Mouse (Mus musculus): ENCODE measurements around the gene Zfp687. TPM values are rescaled to one million over a fixed set of nuclear protein-coding genes. Genes with fewer than 3 reads are reported as not detected.
"Not testable (repeated sequence)": the region's sequence is repeated elsewhere in the genome, so short reads cannot be mapped to it uniquely, and the experiment has no call there.

Zfp687 gene
- polyA plus RNA-seq, 1 experiment, result 40.9 TPM

DNA sequence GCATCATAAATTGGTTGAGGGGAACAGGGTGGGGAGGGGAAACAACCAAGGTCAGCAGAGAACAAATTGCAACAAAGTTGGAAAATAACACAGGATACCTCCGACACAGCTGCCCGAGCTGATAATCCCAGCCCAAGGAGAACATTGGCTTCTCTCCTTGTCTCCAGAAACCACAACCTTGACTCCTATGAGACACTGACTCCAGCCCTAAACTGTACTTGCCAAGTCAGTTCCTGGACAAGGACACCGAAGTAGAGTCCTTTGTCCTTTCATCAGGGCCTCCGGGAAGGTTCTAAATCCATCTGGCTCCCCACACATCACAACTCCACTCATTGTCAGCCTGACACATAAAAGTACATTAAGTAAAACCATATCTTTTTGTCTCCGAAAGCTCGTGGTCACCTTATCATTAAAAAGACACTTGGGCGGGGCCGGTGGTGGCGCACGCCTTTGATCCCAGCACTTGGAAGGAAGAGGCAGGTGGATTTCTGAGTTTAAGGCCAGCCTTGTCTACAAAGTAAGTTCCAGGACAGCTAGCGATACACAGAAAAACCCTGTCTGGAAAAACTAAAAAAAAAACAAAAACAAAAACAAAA lies 31.3 kb upstream of the Zfp687 start:
- TF ChIP-seq POLR2A (IDR thresholded peaks at IDR 0.05; ENCODE audit: borderline replicate concordance, insufficient read depth, low read length), result no peak
- TF ChIP-seq CTCF (IDR thresholded peaks at IDR 0.05; ENCODE audit: borderline replicate concordance, insufficient read depth, low read depth, low read length), result no peak
- 84% methylated on average over 11 of the region's 11 CpGs for WGBS
- Histone ChIP-seq H3K4me3 (replicated peaks; ENCODE audit: insufficient read depth, low read depth, low read length) (no peak overlapping the region), H3K4me1 (ENCODE audit: control insufficient read depth, insufficient read depth, low read length) (no peaks in the 10 kb centered on the region), H3K27me3 (ENCODE audit: control insufficient read depth, insufficient read depth, low read length) (no peaks in the 10 kb centered on the region), H3K27ac (ENCODE audit: insufficient read depth, low read length) (no peak overlapping the region)
- DNase-seq, result no peak

DNA sequence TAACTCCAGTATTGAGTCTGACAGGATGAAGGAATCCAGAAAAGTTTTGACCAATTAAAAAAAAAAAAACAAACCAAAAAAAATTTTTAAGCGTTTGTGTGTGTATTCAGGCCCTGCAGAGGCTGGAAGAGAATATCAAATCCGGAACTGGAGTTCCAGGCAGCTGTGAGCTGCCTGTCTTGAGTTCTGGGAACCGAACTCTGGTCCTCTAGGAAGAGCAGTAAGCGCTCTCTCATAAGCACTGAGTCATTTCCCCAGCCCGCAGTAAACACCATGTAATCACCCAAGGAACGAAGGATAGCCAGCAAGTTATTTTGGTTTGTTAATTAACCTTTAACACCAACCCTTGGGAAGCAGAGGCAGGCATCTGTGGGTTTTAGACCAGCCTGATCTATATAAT lies 28.0 kb upstream of the Zfp687 start:
- no peak for DNase-seq
- H3K27me3 ChIP-seq (ENCODE audit: control insufficient read depth, insufficient read depth, low read length), result no peaks in the 10 kb centered on the region
- no peak overlapping the region for H3K27ac ChIP-seq (ENCODE audit: insufficient read depth, low read length)
- no peak overlapping the region for H3K4me3 ChIP-seq (replicated peaks; ENCODE audit: insufficient read depth, low read depth, low read length)
- no peak for TF ChIP-seq CTCF (IDR thresholded peaks at IDR 0.05; ENCODE audit: borderline replicate concordance, insufficient read depth, low read depth, low read length)
- no peak for TF ChIP-seq POLR2A (IDR thresholded peaks at IDR 0.05; ENCODE audit: borderline replicate concordance, insufficient read depth, low read length)
- WGBS, result 82% methylated on average over 6 of the region's 6 CpGs
- H3K4me1 ChIP-seq (ENCODE audit: control insufficient read depth, insufficient read depth, low read length), result no peaks in the 10 kb centered on the region; the same call in none of the 2 replicates

- 24% methylated on average over 7 of the region's 7 CpGs for WGBS
- Histone ChIP-seq H3K27ac (ENCODE audit: insufficient read depth, low read length) (peak overlapping the region; percentile 4; the same call in 1 of the 2 replicates), H3K4me3 (replicated peaks; ENCODE audit: insufficient read depth, low read depth, low read length) (peak overlapping the region; percentile 68), H3K27me3 (ENCODE audit: control insufficient read depth, insufficient read depth, low read length) (no peaks in the 10 kb centered on the region), H3K4me1 (ENCODE audit: control insufficient read depth, insufficient read depth, low read length) (no peaks in the 10 kb centered on the region; the same call in none of the 2 replicates)
- no peak for DNase-seq
- no peak for TF ChIP-seq POLR2A (IDR thresholded peaks at IDR 0.05; ENCODE audit: borderline replicate concordance, insufficient read depth, low read length)
- no peak for TF ChIP-seq CTCF (IDR thresholded peaks at IDR 0.05; ENCODE audit: borderline replicate concordance, insufficient read depth, low read depth, low read length)
These were observed 27.6 kb upstream of the Zfp687 start for GRCm38 (mm10) chr3:95042838-95043229.

DNA sequence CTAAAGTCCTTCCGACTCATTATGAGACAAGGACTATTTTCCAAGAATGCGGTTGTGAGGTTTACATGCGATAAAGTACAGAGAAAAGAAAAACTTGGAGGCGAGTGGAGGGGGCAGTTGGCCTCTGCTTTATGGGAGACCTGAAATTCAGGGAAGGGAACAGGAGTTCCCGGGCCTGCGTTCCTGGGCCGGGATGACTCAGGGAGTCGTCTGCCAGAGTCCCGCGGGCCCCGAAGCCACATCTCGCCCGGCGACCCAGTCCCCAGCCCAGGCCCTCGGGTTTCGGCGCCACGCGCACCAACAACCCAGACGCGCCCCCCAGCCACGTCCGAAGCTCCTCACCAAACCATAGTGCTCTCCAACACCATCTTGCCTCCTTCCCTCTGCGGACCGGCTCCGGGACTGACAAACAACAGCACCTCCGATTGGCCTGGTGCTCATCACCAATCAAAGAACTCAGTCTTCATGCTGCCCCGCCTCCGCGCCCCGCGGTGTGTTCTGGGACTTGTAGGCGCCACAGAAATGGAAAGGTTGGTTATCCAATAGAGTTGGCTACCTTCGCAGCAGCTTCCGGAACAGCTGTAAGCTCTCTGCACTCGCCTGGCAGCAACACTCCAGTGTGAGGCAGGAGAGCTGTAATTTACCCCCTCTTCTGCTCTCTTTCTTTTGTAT lies 27.1 kb upstream of the Zfp687 start, which contains the start of gene Psmd4:
TSS of gene Psmd4 (minus strand) at position 449 of the 672 bp plus-strand sequence.
- TF ChIP-seq POLR2A (IDR thresholded peaks at IDR 0.05; ENCODE audit: borderline replicate concordance, insufficient read depth, low read length) (peak; percentile 98), CTCF (IDR thresholded peaks at IDR 0.05; ENCODE audit: borderline replicate concordance, insufficient read depth, low read depth, low read length) (no peak)
- Histone ChIP-seq H3K4me1 (ENCODE audit: control insufficient read depth, insufficient read depth, low read length) (no peaks in the 10 kb centered on the region; the same call in none of the 2 replicates), H3K27ac (ENCODE audit: insufficient read depth, low read length) (peak within 1 kb of the TSS; percentile 35), H3K27me3 (ENCODE audit: control insufficient read depth, insufficient read depth, low read length) (no peaks in the 10 kb centered on the region), H3K4me3 (replicated peaks; ENCODE audit: insufficient read depth, low read depth, low read length) (peak within 1 kb of the TSS; percentile 68)
- DNase-seq, result peak; percentile 97
- WGBS, result under 1% methylated on average over 36 of the region's 36 CpGs

DNA sequence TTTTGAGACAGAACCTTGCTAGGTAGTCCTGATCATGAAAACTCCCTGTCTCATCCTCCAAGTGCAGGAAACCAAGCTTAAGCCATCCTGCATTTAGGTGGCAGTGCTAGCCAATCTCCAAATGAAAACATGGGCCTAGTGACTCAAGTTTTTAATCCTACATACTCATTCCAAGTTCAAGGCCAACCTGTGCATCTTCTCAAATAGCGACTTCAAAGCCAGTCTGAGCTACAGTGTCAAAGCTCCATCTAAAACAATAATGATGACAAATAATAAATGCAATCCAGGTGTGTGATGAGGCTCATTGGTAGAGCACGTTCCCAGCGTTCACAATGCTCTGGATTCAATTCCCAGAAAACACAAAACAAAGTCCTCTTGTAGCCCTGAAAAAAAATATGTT lies 26.4 kb upstream of the Zfp687 start:
- no peak for DNase-seq
- TF ChIP-seq CTCF (IDR thresholded peaks at IDR 0.05; ENCODE audit: borderline replicate concordance, insufficient read depth, low read depth, low read length) (no peak), POLR2A (IDR thresholded peaks at IDR 0.05; ENCODE audit: borderline replicate concordance, insufficient read depth, low read length) (no peak)
- Histone ChIP-seq H3K4me1 (ENCODE audit: control insufficient read depth, insufficient read depth, low read length) (peaks cover 1% of the 10 kb centered on the region), H3K4me3 (replicated peaks; ENCODE audit: insufficient read depth, low read depth, low read length) (peak overlapping the region; percentile 68), H3K27ac (ENCODE audit: insufficient read depth, low read length) (no peak overlapping the region), H3K27me3 (ENCODE audit: control insufficient read depth, insufficient read depth, low read length) (no peaks in the 10 kb centered on the region)
- 14% methylated on average over 3 of the region's 3 CpGs for WGBS

DNA sequence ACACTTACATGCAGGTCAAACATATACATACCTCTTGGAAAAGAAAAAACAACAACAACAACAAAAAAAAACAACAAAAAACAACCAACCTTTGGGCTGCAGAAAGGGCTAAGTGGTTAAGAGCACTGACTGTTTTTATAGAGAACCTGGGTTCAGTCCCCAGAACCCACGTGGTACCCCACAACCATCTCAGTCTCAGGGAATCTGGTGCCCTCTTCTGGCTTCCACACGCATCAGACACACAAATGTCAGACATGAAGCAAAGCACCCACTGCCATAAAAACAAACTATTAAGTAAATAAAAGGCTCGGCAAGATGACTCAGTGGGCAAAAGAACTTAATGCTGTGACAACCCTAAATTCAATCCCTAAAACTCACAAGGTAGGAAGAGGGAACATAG lies 14.7 kb upstream of the Zfp687 start:
- WGBS, result 70% methylated on average over 3 of the region's 3 CpGs
- Histone ChIP-seq H3K27ac (ENCODE audit: insufficient read depth, low read length) (no peak overlapping the region), H3K27me3 (ENCODE audit: control insufficient read depth, insufficient read depth, low read length) (no peaks in the 10 kb centered on the region), H3K4me1 (ENCODE audit: control insufficient read depth, insufficient read depth, low read length) (peaks cover 3% of the 10 kb centered on the region; the same call in 1 of the 2 replicates), H3K4me3 (replicated peaks; ENCODE audit: insufficient read depth, low read depth, low read length) (no peak overlapping the region)
- DNase-seq, result no peak
- TF ChIP-seq CTCF (IDR thresholded peaks at IDR 0.05; ENCODE audit: borderline replicate concordance, insufficient read depth, low read depth, low read length), result no peak

DNA sequence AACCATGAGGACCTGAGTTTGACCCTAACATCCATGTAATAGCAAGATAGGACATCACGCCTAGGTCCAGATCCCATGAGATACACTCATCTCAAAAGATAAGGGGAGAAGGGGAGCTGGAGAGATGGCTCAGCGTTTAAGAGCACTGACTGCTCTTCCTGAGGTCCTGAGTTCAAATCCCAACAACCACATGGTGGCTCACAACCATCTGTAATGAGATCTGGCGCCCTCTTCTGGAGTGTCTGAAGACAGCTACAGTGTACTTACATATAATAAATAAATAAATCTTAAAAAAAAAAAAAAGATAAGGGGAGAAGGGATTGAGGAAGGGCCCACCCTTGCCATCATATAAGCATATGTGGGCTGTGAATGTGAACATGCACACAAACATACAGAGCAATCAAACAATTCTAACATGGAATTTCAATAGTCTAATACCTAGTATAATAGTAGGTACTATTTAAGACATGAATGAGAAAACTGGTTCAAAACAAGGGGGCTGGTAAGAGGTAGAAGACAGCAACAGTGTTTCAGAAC lies 14.1 kb upstream of the Zfp687 start:
- not testable (repeated sequence) for H3K27me3 ChIP-seq (ENCODE audit: control insufficient read depth, insufficient read depth, low read length); H3K27ac ChIP-seq (ENCODE audit: insufficient read depth, low read length); H3K4me1 ChIP-seq (ENCODE audit: control insufficient read depth, insufficient read depth, low read length); H3K4me3 ChIP-seq (replicated peaks; ENCODE audit: insufficient read depth, low read depth, low read length); DNase-seq
- WGBS, result 68% methylated on average over 3 of the region's 3 CpGs

DNA sequence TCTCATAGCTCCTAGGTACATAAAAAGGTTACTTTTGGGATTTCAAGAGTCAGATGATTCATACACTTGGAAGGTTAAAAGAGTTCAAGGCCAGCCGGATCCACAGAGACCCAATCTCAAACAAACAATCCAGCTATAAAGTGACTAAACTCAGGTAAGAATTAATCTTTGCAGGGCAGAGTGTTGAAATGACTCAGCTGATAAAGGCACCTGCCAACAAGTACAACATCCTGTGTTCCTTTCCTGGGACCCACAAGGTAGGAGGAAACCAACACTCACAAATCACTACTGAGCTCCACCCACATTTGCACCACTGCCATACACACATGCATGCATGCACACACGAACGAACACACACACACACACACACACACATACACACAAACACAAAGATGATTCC lies 13.4 kb upstream of the Zfp687 start:
- peaks cover 8% of the 10 kb centered on the region for H3K4me1 ChIP-seq (ENCODE audit: control insufficient read depth, insufficient read depth, low read length)
- no peak for DNase-seq
- no peak for TF ChIP-seq CTCF (IDR thresholded peaks at IDR 0.05; ENCODE audit: borderline replicate concordance, insufficient read depth, low read depth, low read length)
- no peak overlapping the region for H3K4me3 ChIP-seq (replicated peaks; ENCODE audit: insufficient read depth, low read depth, low read length)
- WGBS, result 72% methylated on average over 3 of the region's 3 CpGs
- H3K27me3 ChIP-seq (ENCODE audit: control insufficient read depth, insufficient read depth, low read length), result no peaks in the 10 kb centered on the region
- H3K27ac ChIP-seq (ENCODE audit: insufficient read depth, low read length), result no peak overlapping the region

Measured in cerebellum, adult 2 months (tissue).